Mouse (Mus musculus): Measurements from ENCODE around the gene Sdk1. TPM values are rescaled to one million over a fixed set of nuclear protein-coding genes. Genes with fewer than 3 reads are reported as not detected.

Sdk1 gene
- total and polyA plus RNA-seq, 2 experiments: 0.18 to 0.27 TPM

DNA sequence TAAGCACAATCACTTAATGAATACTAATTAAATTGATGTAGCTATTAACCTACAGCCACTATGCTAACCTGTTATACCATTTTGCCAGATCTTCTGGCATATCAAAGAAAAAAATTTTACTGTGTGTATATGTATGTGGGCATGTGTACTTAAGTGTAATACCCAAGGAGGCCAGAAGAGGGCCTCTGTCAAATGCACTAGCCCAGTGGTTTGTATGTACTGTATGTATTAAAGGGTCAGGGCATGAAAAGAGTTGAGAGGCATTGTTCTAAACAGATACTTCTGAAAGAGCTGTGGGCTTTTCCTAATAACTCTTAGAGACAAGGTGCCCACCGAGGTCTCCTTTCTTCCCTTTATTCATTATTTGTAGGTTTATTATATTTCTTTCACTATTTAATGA lies 759.0 kb downstream of the Sdk1 start:
- Histone ChIP-seq H3K27me3 (ENCODE audit: control insufficient read depth, insufficient read depth, low read length) (no peaks in the 10 kb centered on the region), H3K4me1 (ENCODE audit: control insufficient read depth, insufficient read depth, low read length) (no peaks in the 10 kb centered on the region), H3K27ac (replicated peaks; ENCODE audit: insufficient read depth, low read depth, low read length) (no peak overlapping the region), H3K9ac (ENCODE audit: low read depth, low read length) (no peak overlapping the region), H3K36me3 (ENCODE audit: control insufficient read depth, insufficient read depth, low read length) (no peaks in the 10 kb centered on the region), H3K4me3 (ENCODE audit: insufficient read depth, low read depth, low read length) (no peak overlapping the region), H3K79me2 (ENCODE audit: control insufficient read depth, insufficient read depth, low read length) (no peaks in the 10 kb centered on the region)
- no peak for TF ChIP-seq CTCF (IDR thresholded peaks at IDR 0.05; ENCODE audit: low read depth, low read length)
- no peak for TF ChIP-seq POLR2A (IDR thresholded peaks at IDR 0.05; ENCODE audit: extremely low read depth, insufficient read depth, low read length)
- 94% methylated on average over 1 of the region's 1 CpGs for WGBS
- DNase-seq (ENCODE audit: extremely low read depth, low read depth, low spot score): no peak

DNA sequence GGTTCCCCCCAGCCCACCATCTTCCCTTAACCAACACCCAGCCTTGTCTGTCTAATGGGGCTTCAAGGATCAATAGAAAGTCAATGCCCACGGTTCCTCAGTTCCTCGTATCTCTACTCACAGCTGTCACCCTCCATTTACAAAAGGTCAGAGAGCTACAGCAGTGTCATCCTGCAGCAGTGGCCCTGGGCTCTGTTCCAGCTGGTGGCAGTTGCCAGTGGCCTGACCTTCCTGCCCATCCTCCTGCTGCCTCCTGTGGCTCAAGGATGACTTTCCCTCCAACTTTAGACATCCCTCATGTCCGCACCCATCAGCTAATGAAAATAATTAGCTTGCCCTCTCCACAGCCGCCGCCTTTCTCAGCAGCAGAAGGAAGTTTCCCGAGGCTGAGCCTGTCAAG lies 759.8 kb downstream of the Sdk1 start:
- TF ChIP-seq POLR2A (IDR thresholded peaks at IDR 0.05; ENCODE audit: extremely low read depth, insufficient read depth, low read length): no peak
- TF ChIP-seq CTCF (IDR thresholded peaks at IDR 0.05; ENCODE audit: low read depth, low read length): no peak
- 42% methylated on average over 6 of the region's 6 CpGs for WGBS
- Histone ChIP-seq H3K4me3 (ENCODE audit: insufficient read depth, low read depth, low read length) (no peak overlapping the region), H3K27ac (replicated peaks; ENCODE audit: insufficient read depth, low read depth, low read length) (no peak overlapping the region), H3K79me2 (ENCODE audit: control insufficient read depth, insufficient read depth, low read length) (no peaks in the 10 kb centered on the region), H3K9ac (ENCODE audit: low read depth, low read length) (no peak overlapping the region), H3K4me1 (ENCODE audit: control insufficient read depth, insufficient read depth, low read length) (no peaks in the 10 kb centered on the region), H3K36me3 (ENCODE audit: control insufficient read depth, insufficient read depth, low read length) (no peaks in the 10 kb centered on the region), H3K27me3 (ENCODE audit: control insufficient read depth, insufficient read depth, low read length) (no peaks in the 10 kb centered on the region)
- no peak for DNase-seq (ENCODE audit: extremely low read depth, low read depth, low spot score)

DNA sequence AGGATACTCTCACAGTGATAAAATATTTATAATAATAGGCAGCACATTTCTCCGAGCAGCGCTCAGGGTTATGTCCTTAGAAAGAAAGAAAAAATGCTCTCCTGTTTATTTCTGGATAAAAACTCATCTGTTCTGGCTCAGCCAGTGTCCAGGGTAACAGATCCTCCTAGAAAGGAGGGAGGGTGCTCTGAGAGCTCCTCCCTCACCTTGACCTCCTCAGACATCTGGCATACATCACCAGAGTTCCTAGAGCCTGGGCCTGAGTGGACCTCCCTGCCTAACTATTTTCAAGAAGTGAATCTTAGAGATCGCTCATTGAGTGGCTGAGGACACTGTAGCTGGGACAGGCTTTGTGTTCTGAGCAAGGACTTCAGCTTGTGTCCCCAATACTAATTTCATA lies 760.7 kb downstream of the Sdk1 start:
- 92% methylated on average over 3 of the region's 3 CpGs for WGBS
- DNase-seq (ENCODE audit: extremely low read depth, low read depth, low spot score): no peak

DNA sequence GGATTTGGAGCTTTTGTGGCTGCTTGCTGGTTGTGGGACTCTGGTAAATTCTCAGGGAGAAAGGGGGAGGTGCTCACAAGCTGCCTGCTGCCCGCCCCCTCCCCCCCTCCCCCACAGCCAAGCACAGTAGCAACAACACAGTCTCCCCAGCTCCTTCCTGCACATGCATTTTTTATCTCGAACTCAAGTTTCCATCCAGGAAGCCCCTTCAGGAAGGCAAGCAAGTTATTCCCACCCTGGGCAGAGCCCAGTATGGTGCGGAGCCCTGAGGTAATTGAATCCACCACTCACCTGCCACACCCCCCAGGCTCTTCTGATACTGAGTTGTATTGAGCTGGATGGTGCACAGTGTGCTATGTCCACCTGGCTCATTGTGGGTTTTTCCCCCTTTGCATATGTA lies 768.9 kb downstream of the Sdk1 start:
- Histone ChIP-seq H3K79me2 (ENCODE audit: control insufficient read depth, insufficient read depth, low read length) (no peaks in the 10 kb centered on the region), H3K9ac (ENCODE audit: low read depth, low read length) (no peak overlapping the region), H3K4me3 (ENCODE audit: insufficient read depth, low read depth, low read length) (no peak overlapping the region), H3K4me1 (ENCODE audit: control insufficient read depth, insufficient read depth, low read length) (no peaks in the 10 kb centered on the region), H3K27me3 (ENCODE audit: control insufficient read depth, insufficient read depth, low read length) (no peaks in the 10 kb centered on the region), H3K36me3 (ENCODE audit: control insufficient read depth, insufficient read depth, low read length) (no peaks in the 10 kb centered on the region), H3K27ac (replicated peaks; ENCODE audit: insufficient read depth, low read depth, low read length) (no peak overlapping the region)
- TF ChIP-seq CTCF (IDR thresholded peaks at IDR 0.05; ENCODE audit: low read depth, low read length) (no peak), POLR2A (IDR thresholded peaks at IDR 0.05; ENCODE audit: extremely low read depth, insufficient read depth, low read length) (no peak)
- 64% methylated on average over 3 of the region's 3 CpGs for WGBS
- DNase-seq (ENCODE audit: extremely low read depth, low read depth, low spot score): no peak

More for the DNA sequence above, 760.7 kb downstream of the Sdk1 start:
- Histone ChIP-seq H3K79me2 (ENCODE audit: control insufficient read depth, insufficient read depth, low read length) (no peaks in the 10 kb centered on the region), H3K9ac (ENCODE audit: low read depth, low read length) (no peak overlapping the region), H3K4me1 (ENCODE audit: control insufficient read depth, insufficient read depth, low read length) (no peaks in the 10 kb centered on the region), H3K27ac (replicated peaks; ENCODE audit: insufficient read depth, low read depth, low read length) (no peak overlapping the region), H3K27me3 (ENCODE audit: control insufficient read depth, insufficient read depth, low read length) (no peaks in the 10 kb centered on the region), H3K4me3 (ENCODE audit: insufficient read depth, low read depth, low read length) (no peak overlapping the region), H3K36me3 (ENCODE audit: control insufficient read depth, insufficient read depth, low read length) (no peaks in the 10 kb centered on the region)
- no peak for TF ChIP-seq POLR2A (IDR thresholded peaks at IDR 0.05; ENCODE audit: extremely low read depth, insufficient read depth, low read length)
- TF ChIP-seq CTCF (IDR thresholded peaks at IDR 0.05; ENCODE audit: low read depth, low read length): no peak

DNA sequence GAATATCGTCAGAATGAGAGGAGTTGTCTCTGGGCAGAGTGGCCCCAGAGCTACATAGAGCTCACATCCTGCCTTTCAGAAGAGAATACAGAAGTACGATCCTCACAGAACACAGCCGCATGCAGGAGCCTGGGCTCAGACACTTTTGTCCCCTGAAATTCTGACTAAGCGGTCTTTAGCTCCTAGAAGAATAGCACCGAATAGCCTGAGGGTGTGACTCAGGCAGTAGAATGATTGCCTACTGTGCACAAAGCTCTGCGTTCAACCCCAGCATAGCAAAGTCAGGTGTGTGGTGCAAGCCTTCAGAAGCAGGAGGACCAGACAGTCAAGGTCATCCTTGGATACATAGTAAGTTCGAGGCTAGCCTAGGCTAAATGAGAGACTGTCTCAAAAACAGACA lies 775.7 kb downstream of the Sdk1 start:
- H3K27ac ChIP-seq (replicated peaks; ENCODE audit: insufficient read depth, low read depth, low read length): no peak overlapping the region
- H3K4me1 ChIP-seq (ENCODE audit: control insufficient read depth, insufficient read depth, low read length): no peaks in the 10 kb centered on the region
- 92% methylated on average over 7 of the region's 7 CpGs for WGBS
- no peaks in the 10 kb centered on the region for H3K36me3 ChIP-seq (ENCODE audit: control insufficient read depth, insufficient read depth, low read length)
- no peaks in the 10 kb centered on the region for H3K79me2 ChIP-seq (ENCODE audit: control insufficient read depth, insufficient read depth, low read length)
- no peak for DNase-seq (ENCODE audit: extremely low read depth, low read depth, low spot score)
- no peaks in the 10 kb centered on the region for H3K27me3 ChIP-seq (ENCODE audit: control insufficient read depth, insufficient read depth, low read length)
- TF ChIP-seq POLR2A (IDR thresholded peaks at IDR 0.05; ENCODE audit: extremely low read depth, insufficient read depth, low read length) (no peak), CTCF (IDR thresholded peaks at IDR 0.05; ENCODE audit: low read depth, low read length) (no peak)
- H3K9ac ChIP-seq (ENCODE audit: low read depth, low read length): no peak overlapping the region
- no peak overlapping the region for H3K4me3 ChIP-seq (ENCODE audit: insufficient read depth, low read depth, low read length)

DNA sequence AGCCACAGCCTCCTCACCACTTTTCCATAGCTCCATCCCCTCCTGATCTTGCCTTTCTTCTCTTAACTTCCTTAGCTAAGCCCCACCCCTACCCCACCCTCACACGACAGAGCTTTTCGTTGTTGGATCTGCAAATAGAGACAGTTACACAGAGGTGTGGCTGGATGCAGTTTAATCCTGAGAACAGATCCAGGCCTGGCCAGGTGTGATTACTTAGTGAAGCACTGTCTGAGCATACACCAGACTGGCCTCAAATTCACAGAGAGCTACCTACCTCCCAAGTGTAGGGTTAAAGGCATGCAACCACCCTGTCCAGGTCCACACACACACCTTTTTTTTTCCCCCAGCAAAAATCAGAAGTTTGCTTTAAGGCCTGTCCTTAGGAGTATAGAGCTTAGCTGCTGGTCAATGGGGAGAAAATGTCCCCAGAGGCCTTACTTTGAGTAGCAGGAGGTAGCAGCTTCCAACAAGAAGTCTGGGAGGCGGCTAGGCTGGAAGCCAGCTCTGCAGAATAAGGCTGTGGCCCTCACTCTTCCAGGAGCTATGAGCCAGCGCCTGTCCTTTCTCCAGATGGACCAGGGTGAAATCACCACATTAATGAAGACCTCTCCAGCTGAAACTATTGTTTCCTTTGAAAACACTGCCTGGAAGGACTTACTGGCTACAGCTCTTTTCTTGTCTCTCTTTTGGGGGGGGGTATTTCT lies 781.7 kb downstream of the Sdk1 start:
- Histone ChIP-seq H3K27ac (replicated peaks; ENCODE audit: insufficient read depth, low read depth, low read length) (no peak overlapping the region), H3K79me2 (ENCODE audit: control insufficient read depth, insufficient read depth, low read length) (no peaks in the 10 kb centered on the region), H3K9ac (ENCODE audit: low read depth, low read length) (no peak overlapping the region), H3K4me1 (ENCODE audit: control insufficient read depth, insufficient read depth, low read length) (no peaks in the 10 kb centered on the region), H3K4me3 (ENCODE audit: insufficient read depth, low read depth, low read length) (no peak overlapping the region), H3K27me3 (ENCODE audit: control insufficient read depth, insufficient read depth, low read length) (no peaks in the 10 kb centered on the region), H3K36me3 (ENCODE audit: control insufficient read depth, insufficient read depth, low read length) (no peaks in the 10 kb centered on the region)
- no peak for TF ChIP-seq POLR2A (IDR thresholded peaks at IDR 0.05; ENCODE audit: extremely low read depth, insufficient read depth, low read length)
- no peak for DNase-seq (ENCODE audit: extremely low read depth, low read depth, low spot score)
- WGBS: 68% methylated on average over 4 of the region's 4 CpGs
